Mouse (Mus musculus): Measurements from ENCODE around the gene Lrch3. TPM values are rescaled to one million over a fixed set of nuclear protein-coding genes. Genes with fewer than 3 reads are reported as not detected.
"Not testable (repeated sequence)": the region's sequence is repeated elsewhere in the genome, so short reads cannot be mapped to it uniquely, and the experiment has no call there.

Lrch3 gene
- polyA plus RNA-seq, 1 experiment: 9.0 TPM

- no peak overlapping the region for H3ac ChIP-seq (ENCODE audit: control insufficient read depth, insufficient read length)
- no peaks in the 10 kb centered on the region for H3K27me3 ChIP-seq (ENCODE audit: control insufficient read depth, insufficient read depth, insufficient read length)
- H3K4me3 ChIP-seq: no peak overlapping the region
- TF ChIP-seq TCF12 (IDR thresholded peaks at IDR 0.05; ENCODE audit: insufficient read depth, poor library complexity, severe bottlenecking): no peak
- no peak for TF ChIP-seq MYOD1 (IDR thresholded peaks at IDR 0.05; ENCODE audit: control insufficient read depth in 1 of 3, insufficient read length in 2 of 3, low read depth in 2 of 3)
- TF ChIP-seq TCF3 (IDR thresholded peaks at IDR 0.05; ENCODE audit: insufficient read length, low read depth): no peak
- TF ChIP-seq CEBPB (IDR thresholded peaks at IDR 0.05; ENCODE audit: insufficient read depth, poor library complexity, severe bottlenecking): no peak
- no peak for TF ChIP-seq POLR2AphosphoS2 (IDR thresholded peaks at IDR 0.05; ENCODE audit: insufficient read length, low read depth)
- TF ChIP-seq MYOG (IDR thresholded peaks at IDR 0.05; ENCODE audit: control insufficient read depth in 1 of 3, insufficient read depth in 1 of 3, insufficient read length in 2 of 3, low read depth in 2 of 3): no peak
- TF ChIP-seq SRF (IDR thresholded peaks at IDR 0.05; ENCODE audit: control insufficient read depth, insufficient read length, low read depth): no peak
- TF ChIP-seq REST (IDR thresholded peaks at IDR 0.05; ENCODE audit: insufficient read depth, insufficient read length): no peak
- no peak for TF ChIP-seq E2F4 (IDR thresholded peaks at IDR 0.05; ENCODE audit: insufficient read depth)
- TF ChIP-seq USF1 (IDR thresholded peaks at IDR 0.05; ENCODE audit: low read depth): no peak
- TF ChIP-seq POLR2A (IDR thresholded peaks at IDR 0.05; ENCODE audit: insufficient read length, low read depth): no peak
- TF ChIP-seq MAX (IDR thresholded peaks at IDR 0.05; ENCODE audit: low read depth): no peak
- peaks cover 24% of the 10 kb centered on the region for H3K36me3 ChIP-seq (ENCODE audit: control insufficient read depth, insufficient read depth)
- H3K4me2 ChIP-seq (ENCODE audit: low read depth): no peak overlapping the region
- H3K79me2 ChIP-seq (ENCODE audit: control insufficient read depth, insufficient read depth): no peaks in the 10 kb centered on the region
These were observed 7.7 kb upstream of the Lrch3 start for GRCm38 (mm10) chr16:32906186-32906585.

DNA sequence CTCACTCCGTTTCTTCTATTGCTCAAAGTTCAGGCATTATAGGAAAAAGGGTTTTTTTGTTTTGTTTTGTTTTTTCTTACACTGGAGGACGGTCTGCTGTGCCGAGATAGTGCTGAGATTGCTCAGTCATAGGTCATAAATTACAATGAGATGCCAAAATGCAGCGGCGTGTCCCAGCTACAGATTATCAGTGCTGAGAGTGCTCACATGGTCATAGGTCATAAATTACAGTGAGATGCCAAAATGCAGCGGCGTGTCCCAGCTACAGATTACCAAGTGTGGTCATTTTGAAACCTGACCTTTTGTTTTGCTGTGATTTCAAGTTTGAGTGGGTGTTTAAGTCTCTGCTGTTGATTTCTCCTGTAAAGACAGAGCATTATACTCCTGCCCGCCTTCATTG lies 7.2 kb upstream of the Lrch3 start:
- Histone ChIP-seq H3K4me2 (ENCODE audit: low read depth) (peak overlapping the region; percentile 26), H3K79me2 (ENCODE audit: control insufficient read depth, insufficient read depth) (no peaks in the 10 kb centered on the region), H3K27me3 (ENCODE audit: control insufficient read depth, insufficient read depth, insufficient read length) (no peaks in the 10 kb centered on the region), H3K36me3 (ENCODE audit: control insufficient read depth, insufficient read depth) (peaks cover 19% of the 10 kb centered on the region), H3ac (ENCODE audit: control insufficient read depth, insufficient read length) (no peak overlapping the region), H3K4me3 (no peak overlapping the region)
- TF ChIP-seq SRF (IDR thresholded peaks at IDR 0.05; ENCODE audit: control insufficient read depth, insufficient read length, low read depth) (no peak), POLR2AphosphoS2 (IDR thresholded peaks at IDR 0.05; ENCODE audit: insufficient read length, low read depth) (no peak), USF1 (IDR thresholded peaks at IDR 0.05; ENCODE audit: low read depth) (peak; percentile 16)

DNA sequence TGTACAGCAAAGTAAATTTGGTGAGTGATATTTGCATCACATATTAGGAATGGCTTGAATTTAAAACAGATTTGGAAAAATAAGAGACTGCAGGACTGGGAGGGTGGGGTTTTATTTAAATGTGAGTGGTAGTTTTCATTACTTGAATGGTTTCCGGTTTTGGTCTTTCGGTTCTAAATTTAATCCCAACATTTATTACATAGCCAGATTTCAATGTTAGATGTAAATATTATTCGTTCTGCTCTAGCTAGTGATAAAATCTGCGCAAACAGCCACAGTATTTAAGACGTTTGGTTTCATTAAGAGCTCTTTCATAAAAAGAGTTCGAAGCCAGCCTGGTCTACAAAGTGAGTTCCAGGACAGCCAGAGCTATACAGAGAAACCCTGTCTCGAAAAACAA lies 688 bp upstream of the Lrch3 start:
- no peak for TF ChIP-seq TCF12 (IDR thresholded peaks at IDR 0.05; ENCODE audit: insufficient read depth, poor library complexity, severe bottlenecking)
- TF ChIP-seq SRF (IDR thresholded peaks at IDR 0.05; ENCODE audit: control insufficient read depth, insufficient read length, low read depth): no peak
- no peak for TF ChIP-seq MYOD1 (IDR thresholded peaks at IDR 0.05; ENCODE audit: control insufficient read depth in 1 of 3, insufficient read length in 2 of 3, low read depth in 2 of 3)
- no peak for TF ChIP-seq REST (IDR thresholded peaks at IDR 0.05; ENCODE audit: insufficient read depth, insufficient read length)
- TF ChIP-seq MYOG (IDR thresholded peaks at IDR 0.05; ENCODE audit: control insufficient read depth in 1 of 3, insufficient read depth in 1 of 3, insufficient read length in 2 of 3, low read depth in 2 of 3): no peak
- TF ChIP-seq MAX (IDR thresholded peaks at IDR 0.05; ENCODE audit: low read depth): no peak
- TF ChIP-seq E2F4 (IDR thresholded peaks at IDR 0.05; ENCODE audit: insufficient read depth): no peak
- TF ChIP-seq TCF3 (IDR thresholded peaks at IDR 0.05; ENCODE audit: insufficient read length, low read depth): no peak
- no peak for TF ChIP-seq USF1 (IDR thresholded peaks at IDR 0.05; ENCODE audit: low read depth)
- TF ChIP-seq CEBPB (IDR thresholded peaks at IDR 0.05; ENCODE audit: insufficient read depth, poor library complexity, severe bottlenecking): no peak
- TF ChIP-seq POLR2A (IDR thresholded peaks at IDR 0.05; ENCODE audit: insufficient read length, low read depth): no peak
- TF ChIP-seq POLR2AphosphoS2 (IDR thresholded peaks at IDR 0.05; ENCODE audit: insufficient read length, low read depth): no peak
- H3K27me3 ChIP-seq (ENCODE audit: control insufficient read depth, insufficient read depth, insufficient read length): no peaks in the 10 kb centered on the region
- H3K4me2 ChIP-seq (ENCODE audit: low read depth): peak overlapping the region; percentile 97
- H3ac ChIP-seq (ENCODE audit: control insufficient read depth, insufficient read length): no peak overlapping the region
- peaks cover 40% of the 10 kb centered on the region for H3K79me2 ChIP-seq (ENCODE audit: control insufficient read depth, insufficient read depth)
- no peaks in the 10 kb centered on the region for H3K36me3 ChIP-seq (ENCODE audit: control insufficient read depth, insufficient read depth)
- peak overlapping the region; percentile 64 for H3K4me3 ChIP-seq

GRCm38 (mm10) chr16:32915292-32916068 lies 1.6 kb downstream of the Lrch3 start:
- Histone ChIP-seq H3K27me3 (ENCODE audit: control insufficient read depth, insufficient read depth, insufficient read length) (no peaks in the 10 kb centered on the region), H3K4me2 (ENCODE audit: low read depth) (peak overlapping the region; percentile 86), H3K36me3 (ENCODE audit: control insufficient read depth, insufficient read depth) (peaks cover 3% of the 10 kb centered on the region), H3K4me3 (peak overlapping the region; percentile 64), H3K79me2 (ENCODE audit: control insufficient read depth, insufficient read depth) (peaks cover 62% of the 10 kb centered on the region), H3ac (ENCODE audit: control insufficient read depth, insufficient read length) (peak overlapping the region; percentile 84)
- TF ChIP-seq REST (IDR thresholded peaks at IDR 0.05; ENCODE audit: insufficient read depth, insufficient read length) (no peak), TCF12 (IDR thresholded peaks at IDR 0.05; ENCODE audit: insufficient read depth, poor library complexity, severe bottlenecking) (no peak), E2F4 (IDR thresholded peaks at IDR 0.05; ENCODE audit: insufficient read depth) (no peak), POLR2AphosphoS2 (IDR thresholded peaks at IDR 0.05; ENCODE audit: insufficient read length, low read depth) (no peak), MAX (IDR thresholded peaks at IDR 0.05; ENCODE audit: low read depth) (no peak), MYOD1 (IDR thresholded peaks at IDR 0.05; ENCODE audit: control insufficient read depth in 1 of 3, insufficient read length in 2 of 3, low read depth in 2 of 3) (no peak), POLR2A (IDR thresholded peaks at IDR 0.05; ENCODE audit: insufficient read length, low read depth) (no peak), USF1 (IDR thresholded peaks at IDR 0.05; ENCODE audit: low read depth) (no peak), SRF (IDR thresholded peaks at IDR 0.05; ENCODE audit: control insufficient read depth, insufficient read length, low read depth) (no peak), TCF3 (IDR thresholded peaks at IDR 0.05; ENCODE audit: insufficient read length, low read depth) (no peak), CEBPB (IDR thresholded peaks at IDR 0.05; ENCODE audit: insufficient read depth, poor library complexity, severe bottlenecking) (no peak)

DNA sequence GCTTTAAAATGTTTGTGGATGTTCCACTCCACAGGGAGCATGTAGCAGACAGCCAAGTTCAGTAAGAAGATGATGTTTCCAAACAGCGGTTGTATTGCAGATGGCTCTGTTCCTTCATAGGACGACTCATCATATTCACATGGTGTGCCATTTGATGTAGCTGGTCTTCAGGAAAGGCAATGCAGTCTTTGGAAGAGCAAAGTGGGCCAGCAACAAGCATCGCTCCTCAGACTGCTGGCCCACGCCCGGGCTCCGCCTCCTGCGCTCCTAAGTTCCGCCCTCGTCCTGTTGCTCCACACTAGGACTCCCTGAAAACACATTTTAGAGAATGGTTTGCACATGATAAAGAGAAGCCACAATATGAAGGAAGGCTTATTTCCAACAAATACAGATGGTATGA lies 12.7 kb downstream of the Lrch3 start:
- not testable (repeated sequence) for H3K27me3 ChIP-seq (ENCODE audit: control insufficient read depth, insufficient read depth, insufficient read length); H3K4me2 ChIP-seq (ENCODE audit: low read depth); H3K4me3 ChIP-seq; H3K36me3 ChIP-seq (ENCODE audit: control insufficient read depth, insufficient read depth); H3ac ChIP-seq (ENCODE audit: control insufficient read depth, insufficient read length)
- peaks cover 45% of the 10 kb centered on the region for H3K79me2 ChIP-seq (ENCODE audit: control insufficient read depth, insufficient read depth)
